Mouse (Mus musculus): ENCODE results near the gene Tmem223. TPM values are rescaled to one million over a fixed set of nuclear protein-coding genes. Genes with fewer than 3 reads are reported as not detected.

Tmem223 gene
- 109 TPM for polyA plus RNA-seq (2015; fragmentation: Illumina TruSeq; extraction: RNeasy Lipid Tissue Mini Kit (QIAGEN cat#74804); ENCODE audit: low read depth, low replicate concordance)

GRCm38 (mm10) chr19:8770567-8771270, at the start of gene Tmem223:
TSS of gene Tmem223 (plus strand) at chr19:8770996.

GRCm38 (mm10) chr19:8722907-8723573, 47.8 kb upstream of the Tmem223 start, which contains the start of gene Slc3a2:
TSS of gene Slc3a2 (minus strand) at chr19:8723369.

GRCm38 (mm10) chr19:8735389-8736159, 35.2 kb upstream of the Tmem223 start, which contains the start of gene Wdr74:
TSS of gene Wdr74 (plus strand) at chr19:8735827.

GRCm38 (mm10) chr19:8740603-8741002, 30.2 kb upstream of the Tmem223 start, which contains the start of gene 1700092M07Rik:
TSS of gene 1700092M07Rik (plus strand) at chr19:8740718.

DNA sequence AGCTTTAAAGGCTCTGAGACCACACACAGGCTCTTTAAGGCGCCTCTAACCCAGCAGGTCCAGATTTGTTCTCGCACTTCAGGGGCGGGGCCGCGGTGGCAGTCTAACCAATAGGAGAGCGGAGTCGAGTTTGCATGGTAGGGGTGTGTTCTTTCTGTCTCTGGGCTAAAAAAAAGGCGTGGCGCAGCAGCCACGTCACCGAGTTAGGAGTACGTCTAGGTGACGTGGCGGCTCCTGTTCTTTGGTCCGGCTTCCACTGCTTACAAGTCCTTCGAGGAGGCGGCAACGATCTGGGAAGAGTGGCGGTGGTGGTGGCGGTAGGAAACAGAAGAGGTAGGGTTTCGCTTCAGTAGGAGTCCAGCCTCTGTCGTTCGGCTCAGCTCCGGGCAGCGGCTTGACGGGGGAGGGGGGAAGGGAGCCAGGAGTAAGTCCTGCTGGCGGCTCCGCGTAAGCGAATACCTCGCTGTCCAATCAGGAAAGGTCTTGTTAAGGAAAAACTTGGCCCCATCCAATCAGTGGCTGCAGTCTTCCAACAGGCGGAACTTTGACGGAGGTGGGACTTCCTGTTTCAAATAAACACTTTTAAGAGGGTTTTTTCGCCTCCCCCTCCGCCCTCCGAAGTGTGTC, 29.4 kb upstream of the Tmem223 start, which contains the start of gene Stx5a:
TSS of gene Stx5a (plus strand) at position 171 of the 627 bp plus-strand sequence.

DNA sequence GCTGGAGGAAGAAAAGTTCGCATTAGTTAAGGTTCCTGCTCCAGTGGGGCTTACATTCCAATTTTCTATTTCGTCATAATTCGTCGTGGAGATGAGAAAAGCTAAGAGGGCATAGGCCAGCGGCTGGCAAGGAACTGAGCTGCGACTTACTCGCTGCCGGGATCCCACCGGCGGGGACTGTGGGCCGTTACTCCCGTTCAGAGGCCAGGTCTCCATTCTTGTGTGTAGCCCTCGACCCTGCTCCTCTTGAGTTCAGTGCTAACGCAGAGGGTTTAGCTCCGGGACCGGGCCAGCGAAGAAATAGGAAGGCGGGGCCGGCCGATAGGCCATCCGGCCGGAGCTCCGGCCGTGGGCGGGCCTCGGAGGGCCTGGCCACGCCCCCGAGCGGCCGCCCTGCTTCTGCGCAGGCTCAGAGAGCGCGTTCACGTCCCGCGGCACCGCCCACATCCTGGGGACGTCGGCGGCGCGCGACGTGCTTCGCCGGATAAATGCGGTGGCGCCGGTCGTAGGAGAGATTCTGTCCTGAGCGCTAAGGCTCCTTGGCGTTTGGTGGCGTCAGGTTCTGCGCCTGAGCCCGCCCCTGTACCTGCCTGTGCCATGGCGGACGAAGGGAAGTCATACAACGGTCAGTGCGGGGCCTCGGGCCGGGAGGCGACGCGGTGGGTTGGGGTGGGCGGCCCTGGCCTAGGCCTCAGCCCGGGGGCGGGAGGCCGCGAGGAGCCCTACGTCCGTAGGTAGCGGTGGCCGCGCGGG, 14.0 kb upstream of the Tmem223 start, which contains the start of gene Nxf1:
TSS of gene Nxf1 (plus strand) at position 439 of the 753 bp plus-strand sequence.

GRCm38 (mm10) chr19:8774086-8774835, 3.5 kb downstream of the Tmem223 start, which contains the start of gene Tmem179b:
TSS of gene Tmem179b (minus strand) at chr19:8774467.

DNA sequence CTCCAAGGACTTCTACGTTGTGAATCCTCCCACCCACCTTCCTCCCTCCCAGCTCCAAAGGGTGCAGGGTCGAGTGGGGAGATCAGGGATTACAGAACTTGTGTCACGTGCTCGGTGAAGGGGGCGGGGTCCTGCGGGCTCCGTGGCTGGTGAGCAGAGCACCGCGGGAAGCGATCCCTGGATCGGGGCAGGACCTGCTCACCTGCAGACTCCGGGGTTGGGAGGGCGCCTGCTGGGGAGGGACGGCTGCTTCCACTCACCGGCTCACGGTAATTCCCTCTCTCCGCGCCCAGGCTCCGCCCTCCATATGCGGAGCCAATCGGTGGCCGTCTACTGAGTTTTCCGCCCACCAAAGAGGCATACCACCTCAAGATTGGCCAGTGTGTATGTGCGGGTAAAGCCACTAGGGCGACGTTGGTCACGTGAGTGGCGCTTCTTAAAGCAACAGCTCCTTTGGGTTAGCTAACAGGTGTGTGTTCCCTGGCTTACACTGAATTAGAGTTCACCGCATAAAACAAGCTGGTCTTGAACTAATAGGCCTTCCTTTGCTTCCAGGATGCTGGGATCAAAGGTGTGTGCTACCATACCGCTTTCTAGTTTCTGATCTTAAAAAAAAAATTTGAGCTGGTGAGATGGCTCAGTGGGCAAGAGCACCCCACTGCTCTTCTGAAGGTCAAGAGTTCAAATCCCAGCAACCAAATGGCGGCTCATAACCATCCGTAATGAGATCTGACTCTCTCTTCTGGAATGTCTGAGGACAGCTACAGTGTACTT, 15.4 kb downstream of the Tmem223 start, which contains the start of gene Taf6l:
TSS of gene Taf6l (minus strand) at position 410 of the 774 bp plus-strand sequence.

GRCm38 (mm10) chr19:8798264-8798946, 27.6 kb downstream of the Tmem223 start, which contains the start of gene Polr2g:
TSS of gene Polr2g (minus strand) at chr19:8798577.

DNA sequence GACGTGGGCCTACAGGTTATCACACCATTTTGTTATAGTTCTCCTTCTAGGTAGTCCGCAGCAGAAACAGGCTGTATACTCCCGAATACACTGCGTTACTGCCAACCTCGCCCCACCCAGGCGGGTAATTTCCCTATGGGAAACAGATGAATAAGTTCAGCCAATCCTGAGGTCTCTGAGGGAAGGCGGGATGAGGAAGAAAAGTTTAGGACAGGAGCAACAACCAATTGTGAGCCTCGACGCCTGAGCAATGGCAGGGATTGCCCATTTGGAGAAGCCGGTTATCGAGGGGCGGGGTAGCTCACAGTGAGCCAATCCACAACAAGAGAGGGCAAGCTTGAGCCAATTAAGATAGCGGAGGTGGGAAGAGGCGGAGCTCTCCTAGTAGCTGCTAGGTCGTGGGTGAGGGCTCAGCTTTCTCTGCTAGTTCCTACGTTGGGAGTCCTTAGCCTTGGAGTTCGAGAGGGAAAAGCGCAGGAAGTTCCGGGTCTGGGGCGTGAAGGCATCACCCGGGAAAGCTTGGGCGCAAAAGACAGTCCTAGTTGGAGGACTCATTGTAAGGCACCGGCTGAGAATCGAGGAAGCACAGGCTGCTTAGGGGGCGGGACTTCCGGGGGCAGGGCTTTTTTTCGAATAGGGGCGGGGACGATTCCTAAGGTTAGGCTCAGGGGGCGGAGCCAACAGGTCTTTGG, 31.5 kb downstream of the Tmem223 start, which contains the start of gene Zbtb3:
TSS of gene Zbtb3 (plus strand) at position 426 of the 692 bp plus-strand sequence.

GRCm38 (mm10) chr19:8818801-8819595, 48.2 kb downstream of the Tmem223 start, which contains the start of gene Ttc9c:
TSS of gene Ttc9c (minus strand) at chr19:8819333.

GRCm38 (mm10) chr19:8819596-8820423, 49.0 kb downstream of the Tmem223 start, which contains the start of gene Hnrnpul2:
TSS of gene Hnrnpul2 (plus strand) at chr19:8820010.

Data from brain, adult 10 weeks (tissue).